Mouse (Mus musculus): ENCODE data around the gene Atl3.

Gene Atl3

GRCm38 (mm10) chr19:7559986-7560385 lies 66.1 kb downstream of the Atl3 start:
- DNase-seq (ENCODE audit: extremely low spot score, low spot score), result no peak

GRCm38 (mm10) chr19:7561456-7561855 lies 67.6 kb downstream of the Atl3 start:
- DNase-seq (ENCODE audit: extremely low spot score, low spot score), result no peak

GRCm38 (mm10) chr19:7562601-7563129 lies 68.8 kb downstream of the Atl3 start:
- no peak for DNase-seq (ENCODE audit: extremely low spot score, low spot score)

- no peak for DNase-seq (ENCODE audit: extremely low spot score, low spot score)
Measured at GRCm38 (mm10) chr19:7563676-7564075, 69.8 kb downstream of the Atl3 start.

DNA sequence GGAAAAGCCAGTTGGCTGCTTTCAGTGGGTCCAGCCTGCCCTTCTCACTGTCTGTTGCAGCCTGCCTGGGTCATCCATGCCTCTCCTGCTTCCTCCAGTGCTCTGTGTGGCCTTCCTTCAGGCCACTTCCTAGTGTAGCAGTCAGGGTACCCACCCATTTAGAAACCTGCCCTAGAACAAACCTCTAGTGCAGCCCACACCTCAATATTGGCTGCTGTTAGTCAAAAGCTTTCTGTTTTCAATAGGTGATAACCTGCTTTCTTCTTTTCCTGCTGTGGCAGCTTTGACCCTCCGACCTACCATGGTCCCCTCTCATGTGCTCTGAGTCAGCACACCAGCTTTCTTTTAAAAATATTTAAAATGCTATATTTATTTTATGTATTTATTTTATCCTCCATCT lies 70.6 kb downstream of the Atl3 start:
- no peak for DNase-seq (ENCODE audit: extremely low spot score, low spot score)

DNA sequence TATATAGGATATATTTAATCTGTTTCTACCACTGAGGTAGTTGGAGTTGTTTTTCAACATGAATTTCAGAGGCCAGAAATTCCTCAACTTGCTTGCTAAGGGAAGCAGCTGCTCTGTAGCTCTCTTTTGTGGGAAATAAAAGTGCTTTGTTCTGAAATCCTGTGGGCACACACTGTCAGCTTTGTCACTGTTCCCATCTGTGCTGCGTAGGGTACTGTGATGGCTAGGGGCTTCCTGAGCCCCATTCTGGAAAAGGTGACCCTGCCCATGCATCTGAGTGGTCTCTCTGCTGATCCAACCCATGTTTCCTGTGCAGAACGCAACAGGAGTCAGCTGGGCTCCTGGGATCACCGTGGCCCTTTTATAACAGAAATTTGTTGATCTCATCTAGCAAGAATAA lies 73.0 kb downstream of the Atl3 start:
- no peak for DNase-seq (ENCODE audit: extremely low spot score, low spot score)

DNA sequence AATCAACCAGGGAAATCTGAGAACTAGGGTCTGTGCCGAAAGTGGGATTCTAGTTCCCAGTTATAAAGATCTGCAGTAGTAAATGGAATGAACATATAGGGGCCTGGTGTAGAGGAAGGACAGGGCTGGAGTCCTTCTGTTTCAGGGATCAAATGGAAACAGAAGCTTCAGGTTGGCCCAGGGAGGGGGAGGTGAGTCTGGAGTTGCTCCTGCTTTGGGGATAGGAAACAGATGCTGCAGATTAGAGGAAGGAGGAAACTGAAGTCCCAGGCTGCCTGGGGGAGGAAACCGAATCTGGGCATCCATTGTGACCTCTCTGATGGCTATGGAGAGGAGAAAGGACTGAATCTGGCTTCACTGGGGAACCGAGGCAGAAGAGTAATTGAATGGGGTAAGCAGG lies 74.5 kb downstream of the Atl3 start:
- DNase-seq (ENCODE audit: extremely low spot score, low spot score), result no peak

DNA sequence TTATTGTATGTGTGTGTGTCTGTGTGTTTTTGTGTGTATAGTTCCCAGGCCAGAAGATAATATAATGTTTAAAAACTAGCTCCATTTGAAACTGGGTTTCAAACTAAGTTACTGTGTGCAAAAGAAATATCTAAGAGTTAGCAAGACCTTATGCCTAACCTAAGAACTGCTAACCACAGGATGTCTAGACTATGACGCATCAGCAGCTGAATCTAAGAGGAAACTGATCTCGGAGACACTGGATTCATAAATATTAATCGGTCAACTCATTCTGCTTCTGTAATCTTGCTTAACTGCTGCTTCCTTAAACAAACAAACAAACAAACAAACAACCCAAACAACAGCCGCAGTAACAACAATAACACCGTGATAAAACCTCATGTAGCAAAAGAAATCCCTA lies 75.8 kb downstream of the Atl3 start:
- no peak for DNase-seq (ENCODE audit: extremely low spot score, low spot score)

DNA sequence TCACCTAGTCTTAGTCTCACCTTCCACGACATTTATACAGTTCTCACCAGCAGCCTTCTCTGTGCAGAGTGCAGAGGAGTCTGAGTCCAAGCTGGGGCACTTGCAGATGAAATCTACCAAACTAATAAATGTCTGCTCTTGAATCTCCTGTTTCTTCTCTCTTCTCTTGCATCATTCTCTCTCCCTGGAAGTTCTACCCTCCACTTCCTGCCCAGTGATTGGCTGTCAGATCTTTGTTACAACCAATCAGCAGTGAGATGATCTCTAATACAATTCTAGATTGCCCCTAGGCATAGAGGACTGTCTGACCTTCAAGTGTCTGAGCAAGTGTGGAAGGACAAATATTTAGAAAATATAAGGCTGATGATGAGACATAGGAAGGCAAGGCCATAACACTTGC lies 82.3 kb downstream of the Atl3 start:
- DNase-seq (ENCODE audit: extremely low spot score, low spot score), result no peak

- DNase-seq (ENCODE audit: extremely low spot score, low spot score), result no peak
Measured at GRCm38 (mm10) chr19:7577710-7578109, 83.9 kb downstream of the Atl3 start.

- DNase-seq (ENCODE audit: extremely low spot score, low spot score), result no peak
Measured at GRCm38 (mm10) chr19:7581042-7581441, 87.2 kb downstream of the Atl3 start.

- DNase-seq (ENCODE audit: extremely low spot score, low spot score), result no peak
Measured at GRCm38 (mm10) chr19:7583101-7583500, 89.3 kb downstream of the Atl3 start.

- no peak for DNase-seq (ENCODE audit: extremely low spot score, low spot score)
Measured at GRCm38 (mm10) chr19:7583599-7583998, 89.8 kb downstream of the Atl3 start.

GRCm38 (mm10) chr19:7585279-7585678 lies 91.4 kb downstream of the Atl3 start:
- no peak for DNase-seq (ENCODE audit: extremely low spot score, low spot score)

DNA sequence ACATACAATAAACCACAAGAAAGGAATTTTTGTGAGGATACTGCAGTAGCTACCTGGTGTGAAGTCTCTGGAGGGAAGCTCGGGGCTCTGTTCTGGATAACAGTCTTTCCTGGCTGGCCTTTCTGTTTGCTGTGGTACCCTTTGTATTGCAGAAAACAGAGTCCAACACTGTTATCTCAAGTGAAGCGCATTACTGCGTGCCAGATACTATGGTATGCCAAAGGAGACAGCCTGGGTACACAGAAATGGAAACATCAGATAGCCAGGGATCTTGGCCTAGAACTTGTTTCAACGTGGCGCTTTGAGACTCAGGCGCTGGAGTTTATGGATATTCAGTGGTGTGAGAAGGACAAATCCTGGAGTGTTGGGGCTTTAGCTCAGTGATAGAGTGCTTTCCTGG lies 91.9 kb downstream of the Atl3 start:
- no peak for DNase-seq (ENCODE audit: extremely low spot score, low spot score)

Data from neural tube, embryonic 10.5 days (tissue).